Mouse (Mus musculus): Measurements from ENCODE around the gene Extl2.
A peak's percentile ranks its signal among the peaks of the same experiment; 100 is the strongest.

Extl2 gene

DNA sequence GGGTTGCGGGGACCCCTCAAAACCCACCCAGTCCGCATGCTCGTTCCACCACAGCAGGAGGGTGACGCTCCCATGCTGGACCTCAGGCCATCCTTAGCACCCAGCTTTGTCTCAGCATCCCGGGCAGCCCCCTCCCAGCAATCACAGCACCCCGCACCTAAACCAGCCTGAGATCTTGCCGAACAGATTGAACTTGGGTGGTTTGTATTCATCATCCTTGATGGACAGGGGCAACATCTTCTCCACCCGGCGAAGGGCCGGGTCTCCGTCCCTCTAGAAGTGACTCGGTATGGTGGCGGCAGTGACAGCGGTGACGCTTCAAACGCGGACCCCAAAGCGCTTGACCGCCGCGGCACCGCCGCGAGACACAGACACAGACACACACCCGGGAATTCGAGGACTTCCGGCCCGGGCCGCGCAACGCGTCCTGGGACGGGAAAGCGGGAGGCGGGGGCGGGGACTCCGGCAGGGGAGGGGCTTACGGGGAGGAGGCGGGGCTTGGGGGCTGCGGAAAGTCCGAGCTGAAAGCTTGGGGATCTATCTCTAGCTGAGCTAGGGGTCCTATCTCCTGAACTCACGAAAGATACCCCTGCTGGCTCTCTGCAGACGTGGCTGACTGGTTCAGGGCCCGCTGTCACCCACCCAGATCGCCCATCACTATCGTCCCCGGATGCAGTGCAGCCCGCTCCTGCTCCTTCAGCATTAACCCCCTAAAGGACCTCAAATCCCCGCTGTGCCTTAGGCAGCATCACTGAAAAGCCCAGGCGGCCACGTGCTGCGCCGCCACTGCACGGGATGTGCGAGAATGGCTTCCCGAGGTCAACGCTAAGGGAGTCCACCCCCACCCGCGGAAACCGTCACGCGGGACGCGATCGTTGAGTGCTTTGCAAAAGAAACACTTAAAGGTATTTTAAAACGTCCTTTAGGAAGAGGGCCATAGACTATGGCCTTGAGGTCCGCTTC lies at the start of gene Extl2, which contains the start of gene Slc30a7:
Gene Extl2 (plus strand): TSS at position 485 of the 963 bp plus-strand sequence.
Gene Slc30a7 (minus strand): TSS at position 429 of the 963 bp plus-strand sequence.
- peak; percentile 89 for DNase-seq (ENCODE audit: low spot score)

DNA sequence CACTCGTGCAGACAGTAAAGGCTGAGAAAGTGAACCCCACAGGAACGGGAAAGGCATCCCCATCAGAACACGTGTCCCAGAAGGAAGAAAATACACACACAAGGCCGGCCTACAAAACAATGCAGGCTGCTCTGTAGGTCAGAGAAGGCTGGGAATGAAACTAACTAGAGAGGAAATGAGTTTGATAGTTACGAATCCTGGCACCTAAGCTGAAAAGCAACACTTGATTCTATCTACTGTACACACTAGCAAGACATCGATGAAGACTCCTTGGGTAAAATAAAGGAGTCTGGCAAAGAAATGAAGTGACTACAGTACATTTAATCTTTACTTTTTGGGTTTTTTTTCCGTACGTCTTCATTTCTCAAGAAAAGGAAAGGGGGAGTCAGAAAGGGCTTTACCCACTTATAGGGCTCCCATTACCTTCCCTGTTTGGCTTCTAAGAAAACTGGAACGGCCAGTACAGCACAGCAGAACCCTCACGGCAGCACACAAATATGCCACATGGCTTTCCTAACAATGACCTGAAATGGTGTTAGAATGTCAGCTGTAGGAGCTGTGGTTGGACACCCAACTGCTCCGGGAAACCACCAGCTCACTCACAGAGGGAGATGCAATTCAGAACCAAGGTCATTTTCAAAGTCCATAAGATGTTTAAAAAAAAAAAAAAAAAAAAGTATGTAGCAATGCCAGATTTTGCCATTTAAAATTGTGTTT lies 45.8 kb upstream of the Extl2 start:
- peak; percentile 65 for DNase-seq (ENCODE audit: low spot score)

DNA sequence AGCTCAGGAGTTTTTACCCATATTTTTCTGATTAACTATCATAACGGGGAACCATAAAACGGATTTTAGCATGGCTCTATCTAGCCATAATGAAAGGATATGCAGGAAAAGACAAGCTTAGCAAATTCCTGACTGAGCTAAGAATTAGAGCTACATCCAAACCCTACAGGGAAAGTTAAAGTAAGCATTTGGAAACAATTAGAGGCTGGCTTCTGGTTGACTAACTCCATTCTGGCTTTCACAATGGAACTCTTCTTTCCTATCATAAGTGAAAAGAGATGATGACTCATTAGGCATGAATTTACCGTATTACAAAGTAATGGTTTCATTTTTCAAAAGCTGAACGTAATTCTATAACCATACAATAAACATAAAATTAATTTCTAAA lies 45.2 kb upstream of the Extl2 start:
- peak; percentile 80 for DNase-seq (ENCODE audit: low spot score)

DNA sequence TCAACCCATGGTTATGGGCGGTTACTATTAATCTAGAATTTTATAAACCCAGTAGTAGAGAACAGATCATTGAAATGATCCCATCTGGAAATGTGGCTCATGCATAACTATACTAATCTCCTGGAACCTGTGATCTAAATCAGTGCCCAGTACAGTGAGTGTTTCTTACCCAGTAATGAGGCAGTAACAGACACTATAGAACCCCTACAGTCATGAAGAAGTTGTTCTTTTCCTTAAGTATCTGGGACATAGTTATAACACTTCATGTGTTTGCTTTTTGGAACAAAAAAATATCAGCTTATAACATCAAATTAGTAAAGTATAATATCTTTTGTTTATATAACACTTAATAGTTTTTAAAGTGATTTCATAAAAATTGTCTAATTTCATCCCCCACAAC lies 43.7 kb upstream of the Extl2 start:
- DNase-seq (ENCODE audit: low spot score), result no peak

DNA sequence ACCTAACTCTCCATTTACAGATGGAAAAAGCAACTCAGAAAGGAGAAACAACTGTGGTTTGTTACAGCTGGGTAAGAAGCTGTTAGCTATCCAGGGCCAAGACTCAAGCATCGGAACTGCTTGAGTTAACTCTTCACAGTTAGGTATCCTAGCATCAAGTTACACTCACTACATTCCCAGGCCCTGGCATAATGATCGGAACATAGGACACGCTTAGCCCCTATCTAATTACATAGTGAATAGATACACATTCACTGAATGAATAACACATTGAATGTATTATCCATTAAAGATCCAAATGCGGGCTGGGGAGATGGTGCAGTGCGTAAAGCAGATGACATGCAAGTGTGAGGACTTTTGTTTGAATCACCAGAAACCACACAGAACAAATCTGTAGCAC lies 43.2 kb upstream of the Extl2 start:
- no peak for DNase-seq (ENCODE audit: low spot score)

DNA sequence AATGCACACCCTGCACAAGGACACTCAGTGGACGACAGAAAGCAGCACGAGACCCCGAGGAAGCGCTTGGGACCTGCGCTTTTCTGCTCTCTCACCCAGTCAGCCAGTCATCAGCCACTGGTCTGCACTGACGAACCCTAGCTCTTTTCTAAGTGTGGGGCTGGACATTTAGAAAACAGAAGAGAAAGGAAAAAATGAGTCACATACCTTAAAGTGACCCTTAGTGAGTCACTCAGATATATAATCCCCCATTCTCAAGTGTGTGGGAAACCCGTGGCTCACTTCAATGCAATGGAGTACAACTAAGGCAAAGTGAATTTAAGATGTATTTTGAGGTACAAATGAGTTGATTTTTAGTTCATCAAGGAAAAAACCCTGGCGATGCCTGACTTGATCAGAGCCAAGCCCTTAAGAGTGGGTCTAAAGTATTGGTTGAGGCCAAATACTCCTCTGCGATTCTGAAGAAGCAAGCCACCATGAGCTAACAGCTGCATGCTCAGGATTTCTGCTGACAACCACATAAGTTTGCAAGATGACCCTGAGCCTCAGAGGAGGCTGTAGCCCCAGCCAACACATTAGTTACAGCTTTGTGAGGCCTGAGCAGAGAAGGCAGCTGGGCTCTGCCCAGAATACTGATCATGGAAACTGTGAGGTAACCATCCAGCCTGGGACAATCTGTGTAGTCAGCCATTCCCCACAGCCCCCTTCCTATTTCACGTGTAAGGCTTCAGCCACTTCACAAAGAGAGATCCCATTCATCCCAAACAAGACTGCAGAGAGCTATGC lies 38.3 kb upstream of the Extl2 start:
- DNase-seq (ENCODE audit: low spot score), result no peak

DNA sequence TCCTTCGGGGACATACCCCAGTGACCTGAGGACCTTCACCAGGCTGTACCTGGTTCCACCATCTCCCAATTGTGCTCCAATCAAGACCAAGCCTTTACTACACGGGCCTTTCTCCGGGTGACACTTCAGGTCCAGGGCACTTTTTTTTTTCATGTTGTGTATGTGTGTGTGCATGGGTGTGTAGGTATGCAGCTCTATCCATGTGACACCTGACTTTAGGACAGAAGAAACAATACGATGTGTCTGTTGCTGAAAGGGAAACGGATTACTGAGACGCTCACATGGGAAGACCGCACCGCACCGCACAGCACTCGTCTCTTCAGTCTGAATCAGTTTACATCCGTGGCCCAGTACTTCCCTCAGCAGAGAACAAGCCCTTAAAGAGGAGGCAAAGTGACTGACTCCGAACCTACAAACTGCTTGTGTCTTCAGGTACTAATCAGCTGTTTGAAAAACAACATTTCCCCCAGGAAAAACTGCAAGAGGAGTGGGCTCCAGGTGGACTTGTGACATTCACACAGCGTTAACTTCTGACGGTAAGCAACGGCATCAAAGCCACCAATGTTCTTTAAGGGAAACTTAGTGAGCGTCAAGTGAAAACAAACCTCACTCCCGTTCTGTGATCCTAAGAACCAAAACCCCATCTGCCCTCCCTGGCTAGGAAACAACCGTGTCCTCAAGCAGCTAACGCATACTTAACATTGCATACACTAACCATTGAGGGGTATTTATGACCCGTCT lies 36.0 kb upstream of the Extl2 start:
- DNase-seq (ENCODE audit: low spot score), result no peak

DNA sequence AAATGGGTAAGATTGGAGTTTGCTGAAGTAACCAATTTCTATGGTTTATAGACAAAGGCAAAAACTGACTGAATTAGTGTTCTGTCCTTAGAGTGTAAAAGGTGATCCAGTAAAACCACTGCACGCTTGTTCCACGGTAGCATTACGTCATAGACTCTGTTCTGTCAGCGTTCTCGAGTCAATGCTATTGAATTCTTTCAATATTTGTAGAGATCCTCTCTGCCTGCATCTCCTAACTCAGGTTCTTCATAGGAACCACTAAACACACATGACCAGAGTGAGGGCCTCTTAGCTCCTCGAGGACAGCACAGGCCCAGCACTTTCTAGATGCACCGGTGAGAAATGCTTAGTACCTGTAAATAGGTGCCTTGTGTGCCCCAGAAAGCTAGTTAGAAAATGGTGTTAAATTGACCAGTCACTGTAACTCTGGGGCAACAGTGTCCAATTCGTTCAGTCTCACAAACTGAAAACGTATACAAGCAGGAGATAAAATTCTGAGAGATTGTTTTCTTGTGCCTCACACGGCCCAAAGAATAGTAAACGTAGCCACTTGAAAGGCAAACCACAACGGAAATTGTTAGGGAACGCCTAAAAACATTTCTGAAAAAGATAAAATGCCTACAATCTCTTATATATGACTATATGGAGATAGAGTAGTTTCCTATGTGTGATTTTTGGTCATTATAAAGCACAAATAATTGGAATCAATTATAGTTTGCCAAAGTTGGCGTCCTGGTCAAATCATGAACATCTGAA lies 35.2 kb upstream of the Extl2 start:
- DNase-seq (ENCODE audit: low spot score), result no peak

DNA sequence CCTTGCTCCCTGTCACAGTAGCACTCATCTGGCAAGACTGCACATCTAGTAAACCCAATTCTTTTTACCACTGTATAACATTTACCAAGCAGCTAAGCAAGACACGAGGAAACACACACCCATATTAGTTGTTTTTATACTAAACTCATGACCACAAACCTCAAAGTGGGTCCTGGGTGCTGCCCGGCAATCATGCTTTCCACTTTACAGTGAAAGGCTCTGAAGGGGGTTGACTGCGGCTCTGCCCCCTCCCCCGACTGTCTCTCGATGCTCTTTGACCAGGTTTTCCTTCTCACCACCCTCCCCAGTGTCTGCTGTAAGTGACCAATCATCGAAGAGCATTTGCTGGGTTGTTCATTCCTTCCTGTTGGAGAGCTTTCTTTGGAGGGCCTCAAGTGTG lies 33.0 kb upstream of the Extl2 start:
- DNase-seq (ENCODE audit: low spot score), result no peak

DNA sequence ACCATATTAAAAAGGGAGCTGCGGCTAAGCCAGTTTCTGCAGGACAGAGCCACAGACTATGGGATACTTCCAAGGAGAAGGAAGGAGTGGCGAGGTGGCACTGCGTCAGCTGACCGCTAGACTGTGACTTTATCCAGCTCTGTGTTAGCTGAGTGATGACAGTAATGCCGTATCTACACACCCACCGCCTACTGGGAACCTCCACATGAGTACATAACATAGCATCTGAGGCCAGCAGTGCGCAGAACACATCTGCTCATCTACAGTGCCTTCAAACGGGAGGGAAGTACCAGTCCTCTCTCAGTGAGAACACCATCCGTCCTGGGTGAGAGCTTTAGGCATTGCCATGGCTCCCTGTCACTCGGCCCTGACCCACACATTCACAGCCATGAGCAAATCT lies 32.3 kb upstream of the Extl2 start:
- no peak for DNase-seq (ENCODE audit: low spot score)

DNA sequence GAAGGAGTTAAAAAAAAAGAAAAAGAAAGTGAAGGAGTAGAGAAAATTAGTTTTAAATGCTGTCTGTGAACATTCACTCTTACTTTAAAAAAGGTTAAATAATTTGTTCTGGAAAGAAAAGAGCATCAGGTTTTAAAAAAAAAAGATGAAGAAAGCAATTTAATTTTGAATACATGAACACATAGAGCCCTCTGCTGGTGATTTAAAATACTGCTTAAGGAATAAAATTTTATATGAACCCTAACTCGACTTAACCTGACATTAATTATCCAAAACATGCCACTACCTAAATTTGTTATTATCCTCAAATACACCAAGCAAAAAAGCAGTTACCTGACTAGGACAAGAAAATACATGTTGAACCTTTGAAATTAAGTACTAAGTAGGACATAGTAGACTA lies 28.3 kb upstream of the Extl2 start:
- peak; percentile 77 for DNase-seq (ENCODE audit: low spot score)

DNA sequence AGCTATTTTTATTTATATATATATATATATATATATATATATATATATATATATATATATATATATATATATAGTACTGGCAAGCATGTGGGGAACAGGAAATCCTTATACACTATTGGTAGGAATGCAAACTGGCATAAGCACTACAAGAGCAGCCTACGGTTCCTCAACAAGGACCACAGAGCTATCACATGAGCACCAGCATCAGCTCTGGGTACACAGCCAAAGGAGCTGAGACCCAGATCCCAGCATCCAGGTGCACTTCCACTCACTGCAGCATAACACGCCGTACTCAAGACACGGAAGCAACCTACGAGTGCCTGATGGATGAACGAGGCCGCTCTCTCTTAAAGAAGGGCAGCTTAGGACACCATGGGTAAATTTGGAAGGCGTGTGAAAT lies 24.0 kb upstream of the Extl2 start:
- DNase-seq (ENCODE audit: low spot score), result no peak

DNA sequence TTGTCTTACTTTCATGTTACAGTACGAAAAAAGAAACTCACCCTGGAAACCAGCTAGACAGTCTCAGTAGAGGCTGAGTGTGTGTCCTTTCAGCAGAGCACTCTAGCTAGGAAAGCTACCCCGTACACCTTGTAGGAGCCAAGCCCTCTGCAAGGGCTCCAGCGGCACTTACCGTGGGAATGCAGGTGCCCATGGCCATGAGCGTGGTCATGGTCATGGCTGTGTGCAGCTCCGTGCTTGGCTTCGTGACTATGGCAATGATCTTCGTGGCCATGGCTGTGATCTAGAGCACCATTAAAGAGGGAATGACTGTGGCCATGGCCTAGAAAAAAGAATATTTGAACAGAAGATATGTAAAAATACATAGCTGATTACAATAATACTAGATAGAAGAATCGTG lies 22.6 kb upstream of the Extl2 start:
- DNase-seq (ENCODE audit: low spot score), result no peak

DNA sequence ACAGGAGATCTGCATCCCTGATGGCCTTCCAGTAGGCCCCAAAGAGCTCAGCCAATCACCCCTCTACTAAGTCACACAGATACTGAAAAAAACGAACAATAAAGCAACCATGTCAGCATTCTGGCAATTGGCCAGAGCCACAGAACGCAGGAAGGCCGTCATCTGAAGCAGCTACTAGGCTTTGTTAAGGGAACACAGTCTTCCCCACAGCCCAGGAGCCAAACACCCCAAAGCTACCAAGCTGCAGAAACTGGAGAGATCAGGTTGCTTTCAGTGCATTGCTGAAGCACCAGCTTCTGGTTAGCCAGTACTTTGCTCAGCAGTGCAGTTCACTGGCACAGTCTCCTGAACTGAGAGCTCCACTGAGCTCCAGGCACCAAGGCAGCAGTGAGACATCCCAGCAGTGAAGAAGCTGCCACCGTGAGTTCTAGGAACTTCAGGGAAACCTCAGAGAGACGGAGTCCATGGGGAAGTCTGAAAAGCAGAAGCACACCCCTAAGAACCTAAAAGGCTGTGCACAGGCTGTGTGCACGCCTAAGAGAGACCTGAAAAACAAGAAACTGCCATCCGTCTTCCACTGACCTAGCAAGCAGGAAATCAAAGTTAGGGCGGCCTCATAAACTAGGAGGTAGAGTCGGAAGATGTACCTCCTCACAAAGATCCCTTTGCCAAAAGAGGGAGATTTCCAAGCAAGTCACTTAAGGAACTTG lies 21.9 kb upstream of the Extl2 start:
- DNase-seq (ENCODE audit: low spot score), result no peak

DNA sequence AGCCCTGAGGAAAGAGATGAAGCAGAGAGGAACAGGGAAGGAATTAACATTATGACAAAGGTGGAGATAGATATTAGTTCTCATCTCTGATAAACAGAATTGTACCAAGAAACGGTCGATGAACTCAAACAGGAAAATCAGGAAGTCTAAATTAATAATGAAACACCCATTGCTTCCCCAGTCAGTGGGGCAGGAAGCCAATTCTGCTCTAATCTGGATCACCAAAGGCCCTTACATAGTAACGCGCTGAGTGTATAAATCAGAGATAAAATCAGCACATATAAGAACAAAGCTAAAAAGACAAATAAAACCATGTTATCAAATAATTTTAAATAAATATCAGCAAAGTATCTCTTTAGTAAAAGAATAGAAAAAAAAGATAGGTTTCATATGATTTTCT lies 15.2 kb upstream of the Extl2 start:
- DNase-seq (ENCODE audit: low spot score), result no peak

DNA sequence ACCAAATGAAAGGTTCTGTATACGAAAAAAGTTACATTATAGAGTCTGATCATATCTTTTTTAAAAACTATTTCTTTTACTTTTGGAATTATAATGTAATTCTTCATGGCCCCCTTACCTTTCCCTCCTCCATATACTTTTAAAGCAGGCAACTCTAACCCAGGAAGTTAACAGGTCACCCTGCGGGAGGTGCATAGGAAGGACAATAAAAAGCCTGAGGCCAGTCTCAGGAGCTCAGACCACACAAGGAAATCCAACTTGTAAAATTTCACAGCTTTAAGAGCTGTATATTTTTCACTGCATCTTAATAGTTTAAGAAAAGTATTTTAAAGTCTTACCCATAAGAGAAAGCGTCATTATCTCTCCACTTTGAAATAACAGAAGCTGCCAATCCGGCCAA lies 14.7 kb upstream of the Extl2 start:
- DNase-seq (ENCODE audit: low spot score), result no peak

DNA sequence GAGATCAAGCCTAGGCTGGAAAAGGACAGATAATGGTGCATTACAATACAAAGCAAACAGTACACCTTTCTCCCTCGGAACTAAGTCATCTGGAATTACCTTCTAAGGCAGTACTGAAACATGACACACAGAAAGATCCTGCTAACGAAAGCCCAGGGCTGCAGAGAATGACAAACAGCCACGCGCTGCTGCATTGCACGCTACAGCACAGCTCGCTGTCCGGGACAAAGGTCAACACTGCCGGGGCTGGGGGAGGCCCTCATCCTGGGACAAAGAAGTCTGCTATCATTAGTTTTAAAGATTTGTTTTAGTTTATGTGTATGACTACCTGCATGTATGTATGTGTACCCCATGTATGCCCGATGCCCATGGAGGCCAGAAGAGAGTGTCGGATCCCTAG lies 14.2 kb upstream of the Extl2 start:
- DNase-seq (ENCODE audit: low spot score), result no peak

DNA sequence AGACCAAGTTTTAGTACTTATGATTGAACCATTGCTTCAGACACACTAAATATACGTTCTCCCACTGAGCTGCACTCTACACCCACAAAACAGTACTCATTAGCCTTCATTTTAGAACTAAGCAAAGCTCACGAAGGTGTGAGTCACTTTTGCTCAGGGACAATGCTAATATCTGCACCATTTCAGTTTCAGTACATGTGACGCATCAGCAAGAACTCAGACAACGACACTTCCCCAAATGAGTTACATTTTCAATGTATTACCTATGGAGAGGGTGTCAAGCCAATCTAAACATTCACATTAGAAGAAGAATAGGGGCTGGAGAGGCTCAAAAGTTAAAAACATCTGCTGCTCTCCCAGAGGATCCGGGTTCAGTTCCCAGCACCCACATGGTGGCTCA lies 10.3 kb upstream of the Extl2 start:
- no peak for DNase-seq (ENCODE audit: low spot score)

DNA sequence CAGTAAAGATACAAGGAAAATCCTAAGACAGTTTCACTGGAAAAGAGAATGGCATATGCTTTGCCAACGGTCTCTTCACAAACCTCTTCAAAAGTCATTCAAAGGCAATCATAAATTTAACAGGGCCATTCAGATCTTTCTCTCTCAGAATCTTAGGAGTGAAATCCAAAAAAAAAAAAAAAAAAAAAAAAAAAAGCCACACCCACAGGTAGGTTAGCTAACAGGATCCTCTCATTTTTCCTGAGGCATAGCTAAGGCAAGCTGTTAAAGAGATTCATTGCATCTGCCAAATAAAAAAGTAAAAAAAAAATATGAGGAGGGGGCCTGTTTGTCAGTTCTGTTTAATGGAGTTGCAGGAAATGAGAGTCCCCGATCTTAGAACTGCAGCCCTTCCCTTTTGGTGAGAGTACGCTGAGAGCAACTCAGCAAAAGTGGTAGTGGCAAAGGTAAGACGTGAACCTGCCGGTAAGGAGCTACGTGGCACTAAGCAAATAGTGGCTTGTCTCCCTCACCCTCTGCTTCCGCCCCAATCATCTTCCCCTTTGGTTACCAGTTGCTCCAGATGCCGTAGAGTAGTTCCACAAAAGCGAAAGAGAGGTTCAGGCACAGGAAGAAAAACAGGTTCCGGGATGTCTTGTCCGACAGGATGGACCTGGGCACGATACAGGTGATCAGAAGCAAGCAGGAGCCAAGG lies 831 bp upstream of the Extl2 start:
- peak; percentile 18 for DNase-seq (ENCODE audit: low spot score)

DNA sequence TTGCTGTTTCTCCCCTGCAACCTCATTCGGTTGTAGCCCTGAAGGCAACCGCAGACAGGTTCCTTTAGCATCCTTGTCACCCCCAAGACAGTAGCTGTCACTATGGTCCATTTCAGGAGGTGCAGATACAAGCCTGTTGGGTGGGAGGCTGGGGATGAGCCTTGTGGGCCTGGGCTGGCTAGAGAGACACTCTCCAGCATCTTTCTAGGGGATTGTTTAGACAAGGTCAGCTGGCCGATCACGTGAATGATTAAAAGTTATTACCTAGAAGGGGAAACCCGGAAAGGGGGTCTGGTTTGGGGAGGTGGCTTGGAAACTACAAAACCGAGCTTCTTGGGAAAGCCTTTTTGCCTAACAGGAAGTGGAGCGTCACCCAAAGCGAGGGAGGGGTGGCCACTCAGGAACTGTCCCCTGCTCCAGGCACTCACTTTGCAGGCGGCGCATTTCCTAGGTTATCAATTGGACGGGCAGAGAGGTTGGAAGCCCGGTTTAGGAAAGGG lies 729 bp downstream of the Extl2 start:
- DNase-seq (ENCODE audit: low spot score), result peak; percentile 77
